Mouse (Mus musculus): ENCODE results near the gene Tnfsf12.
A peak's percentile ranks its signal among the peaks of the same experiment; 100 is the strongest.
"Not testable (repeated sequence)": the region's sequence is repeated elsewhere in the genome, so short reads cannot be mapped to it uniquely, and the experiment has no call there.

Gene Tnfsf12

GRCm38 (mm10) chr11:69704613-69705010 lies 9.0 kb upstream of the Tnfsf12 start:
- no peak for DNase-seq (ENCODE audit: low spot score)

DNA sequence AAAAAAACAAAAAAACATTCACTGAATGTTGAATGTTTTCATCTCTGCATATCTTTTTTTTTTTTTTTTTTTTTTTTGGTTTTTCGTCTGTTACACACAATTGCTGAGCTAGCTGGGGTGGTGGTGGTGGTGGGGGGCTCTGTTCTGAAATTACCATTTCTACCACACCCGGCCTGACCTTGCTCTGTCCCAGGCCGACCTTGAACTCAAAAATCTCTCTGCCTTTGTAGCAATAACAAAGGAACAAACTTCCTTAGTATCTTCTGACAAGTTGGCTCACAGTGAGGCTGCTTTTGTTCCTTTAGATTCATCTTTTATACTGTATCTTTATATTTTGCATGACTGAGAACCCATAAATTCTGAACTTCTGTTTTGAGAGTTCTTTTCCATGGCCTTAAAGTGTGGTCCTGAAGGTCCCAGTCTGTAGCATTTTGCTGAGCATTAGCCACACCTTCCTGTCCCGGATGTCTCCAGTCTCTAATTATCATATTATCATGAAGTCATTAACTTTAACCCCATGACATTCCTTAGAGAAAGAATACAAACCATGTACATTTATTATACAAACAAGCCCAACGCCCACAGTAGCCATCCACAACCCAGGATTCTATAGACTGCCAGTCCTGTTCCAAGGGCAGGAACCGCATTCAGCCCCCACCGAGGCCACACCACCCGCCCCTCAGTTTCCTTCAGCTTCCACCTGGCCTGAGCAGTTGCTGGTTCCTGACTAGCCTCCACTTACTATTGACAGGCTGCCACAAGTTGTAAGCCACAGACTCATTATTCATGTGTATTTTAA lies 8.4 kb upstream of the Tnfsf12 start:
- no peak for DNase-seq (ENCODE audit: low spot score)

- not testable (repeated sequence) for DNase-seq (ENCODE audit: low spot score)
Measured at GRCm38 (mm10) chr11:69703381-69703780, 7.7 kb upstream of the Tnfsf12 start.

DNA sequence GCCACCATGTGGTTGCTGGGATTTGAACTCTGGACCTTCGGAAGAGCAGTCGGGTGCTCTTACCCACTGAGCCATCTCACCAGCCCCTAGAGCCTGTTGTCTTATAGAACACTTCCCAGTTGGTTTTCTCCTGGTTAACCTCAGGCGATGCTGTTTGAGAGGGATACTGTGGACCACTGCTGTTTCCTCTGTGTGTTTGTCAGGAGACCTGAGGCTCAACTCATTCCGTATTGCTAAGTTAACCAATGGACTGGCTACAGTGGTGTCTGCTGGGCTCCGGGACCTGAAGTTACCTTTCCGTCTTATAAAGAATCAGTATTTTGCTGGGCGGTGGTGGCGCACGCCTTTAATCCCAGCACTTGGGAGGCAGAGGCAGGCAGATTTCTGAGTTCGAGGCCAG lies 7.2 kb upstream of the Tnfsf12 start:
- not testable (repeated sequence) for DNase-seq (ENCODE audit: low spot score)

DNA sequence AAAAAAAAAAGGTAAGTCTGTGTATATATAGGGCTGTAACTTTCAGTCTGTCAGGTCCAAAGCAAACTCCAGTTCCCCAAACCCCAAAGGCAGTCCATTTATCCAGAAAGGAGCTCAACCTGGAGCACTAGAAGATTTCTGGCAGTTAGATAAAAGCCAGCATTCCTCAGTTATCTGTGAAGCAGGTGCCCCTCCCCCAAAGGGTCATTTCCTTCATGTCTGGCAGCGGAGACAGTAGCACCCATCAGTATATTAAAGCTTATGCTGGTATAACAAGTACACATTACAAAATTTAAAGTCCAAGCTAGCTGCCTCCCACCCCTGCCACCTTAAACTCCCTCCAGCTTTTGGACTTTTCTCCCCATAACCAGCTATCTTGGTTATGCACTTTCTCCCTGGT lies 3.9 kb upstream of the Tnfsf12 start:
- DNase-seq (ENCODE audit: low spot score), result no peak

DNA sequence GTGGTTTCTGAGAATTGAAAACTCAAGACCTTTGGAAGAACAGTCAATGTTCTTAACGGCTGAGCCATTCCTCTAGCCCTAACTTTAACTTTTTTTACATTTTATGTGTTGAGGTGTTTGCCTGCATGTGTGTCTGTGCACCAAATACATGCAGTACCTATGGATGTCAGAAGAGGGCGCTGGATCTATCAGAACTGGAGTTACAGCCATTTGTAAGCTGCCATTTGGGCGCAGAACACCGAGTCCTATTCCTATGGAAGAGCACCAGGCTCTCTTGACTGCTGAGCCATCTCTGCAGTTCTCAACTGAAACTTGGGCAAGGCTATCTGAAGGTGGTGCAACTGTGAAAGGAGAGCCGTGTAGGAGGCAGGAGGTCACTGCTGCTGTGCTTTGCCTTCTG lies 2.9 kb upstream of the Tnfsf12 start:
- no peak for DNase-seq (ENCODE audit: low spot score)

DNA sequence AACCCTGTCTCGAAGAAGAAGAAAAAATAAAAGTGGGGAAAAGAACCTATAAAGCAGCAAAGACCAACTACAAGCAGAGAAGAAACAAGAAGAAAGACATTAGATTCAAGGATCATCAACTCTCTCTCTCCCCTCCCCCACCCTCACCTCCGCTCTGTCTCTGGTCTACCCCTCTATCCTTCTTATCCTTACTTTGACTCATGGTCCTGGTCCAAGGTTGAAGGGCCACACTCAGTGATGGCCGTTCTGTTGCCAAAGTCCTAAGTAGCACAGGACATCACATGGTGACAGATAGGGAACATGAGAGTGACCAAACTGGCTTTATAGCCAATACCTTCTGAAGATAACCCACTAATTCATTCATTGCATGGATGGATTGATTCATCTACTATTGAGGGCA lies 1.7 kb upstream of the Tnfsf12 start:
- no peak for DNase-seq (ENCODE audit: low spot score)

GRCm38 (mm10) chr11:69695046-69695360 lies 646 bp downstream of the Tnfsf12 start:
- DNase-seq (ENCODE audit: low spot score), result no peak

GRCm38 (mm10) chr11:69693421-69693965 lies 2.2 kb downstream of the Tnfsf12 start:
- DNase-seq (ENCODE audit: low spot score), result no peak

DNA sequence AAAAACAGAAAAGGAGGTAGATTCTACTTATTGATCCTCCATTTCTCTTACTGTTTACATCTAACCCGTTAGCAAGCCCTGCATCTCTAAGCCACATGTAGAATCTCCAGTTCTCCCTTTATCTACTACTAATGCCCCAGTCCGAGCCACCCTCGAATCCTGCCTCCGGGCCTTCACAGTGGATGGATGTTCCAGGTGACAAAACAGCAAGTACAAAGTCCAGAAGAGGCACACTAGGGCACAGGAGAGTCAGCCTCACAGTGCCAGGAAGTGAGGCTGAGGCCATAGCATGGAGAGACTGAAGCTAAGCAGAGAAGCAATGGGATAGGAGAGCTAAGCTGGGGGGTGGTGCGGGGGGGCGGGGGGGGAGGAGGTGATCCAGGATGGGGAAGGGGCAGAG lies 2.8 kb downstream of the Tnfsf12 start:
- no peak for DNase-seq (ENCODE audit: low spot score)

DNA sequence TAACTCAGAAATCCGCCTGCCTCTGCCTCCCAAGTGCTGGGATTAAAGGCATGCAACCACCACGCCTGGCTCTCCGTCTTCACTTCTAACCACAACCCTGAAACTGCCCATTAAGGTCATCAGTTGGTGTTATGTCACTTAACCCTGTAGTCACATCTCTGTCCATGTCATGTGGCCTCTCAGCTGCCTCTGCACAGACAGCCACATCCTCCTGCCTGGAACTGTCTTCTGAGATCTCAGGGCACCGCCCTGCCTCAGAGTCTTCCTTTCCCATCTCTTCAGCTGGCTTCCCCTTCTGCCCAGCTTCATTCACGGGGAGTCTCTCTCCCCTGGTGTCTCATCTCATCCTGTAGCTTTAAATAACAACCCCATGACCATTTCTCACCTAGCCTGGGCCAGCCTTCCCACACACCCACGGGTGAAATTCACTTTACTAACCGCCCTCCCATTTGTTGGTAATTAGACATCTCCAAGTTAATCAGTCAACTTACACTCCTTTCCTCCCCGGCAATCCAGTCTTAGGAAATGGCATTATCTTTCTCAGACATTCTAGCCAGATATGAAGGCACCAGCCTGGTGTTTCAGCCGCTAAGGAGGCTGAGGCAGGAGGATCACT lies 3.3 kb downstream of the Tnfsf12 start:
- DNase-seq (ENCODE audit: low spot score), result no peak

DNA sequence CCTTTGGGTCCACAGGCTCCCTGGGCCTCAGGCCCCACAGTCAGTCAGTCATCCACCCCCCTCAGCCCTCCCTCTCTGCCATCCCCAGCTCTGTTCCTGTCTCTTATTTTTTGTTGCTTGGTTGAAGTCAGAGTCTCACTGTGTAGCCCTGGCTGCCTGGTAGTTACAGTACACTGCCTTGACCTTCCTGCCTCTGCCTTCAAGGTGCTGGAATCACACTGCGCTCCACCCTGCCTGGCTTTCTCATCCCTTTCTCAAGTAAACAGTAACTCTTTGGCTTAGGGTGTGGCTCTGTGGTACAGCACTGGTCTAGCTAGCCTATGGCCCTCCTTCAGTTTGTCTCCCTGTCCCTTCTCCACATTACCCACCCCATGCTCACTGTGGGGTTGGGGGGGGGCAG lies 5.8 kb downstream of the Tnfsf12 start:
- DNase-seq (ENCODE audit: low spot score), result no peak

- DNase-seq (ENCODE audit: low spot score), result no peak
Measured at GRCm38 (mm10) chr11:69687061-69687460, 8.6 kb downstream of the Tnfsf12 start.

- no peak for DNase-seq (ENCODE audit: low spot score)
Measured at GRCm38 (mm10) chr11:69686377-69686776, 9.3 kb downstream of the Tnfsf12 start.

DNA sequence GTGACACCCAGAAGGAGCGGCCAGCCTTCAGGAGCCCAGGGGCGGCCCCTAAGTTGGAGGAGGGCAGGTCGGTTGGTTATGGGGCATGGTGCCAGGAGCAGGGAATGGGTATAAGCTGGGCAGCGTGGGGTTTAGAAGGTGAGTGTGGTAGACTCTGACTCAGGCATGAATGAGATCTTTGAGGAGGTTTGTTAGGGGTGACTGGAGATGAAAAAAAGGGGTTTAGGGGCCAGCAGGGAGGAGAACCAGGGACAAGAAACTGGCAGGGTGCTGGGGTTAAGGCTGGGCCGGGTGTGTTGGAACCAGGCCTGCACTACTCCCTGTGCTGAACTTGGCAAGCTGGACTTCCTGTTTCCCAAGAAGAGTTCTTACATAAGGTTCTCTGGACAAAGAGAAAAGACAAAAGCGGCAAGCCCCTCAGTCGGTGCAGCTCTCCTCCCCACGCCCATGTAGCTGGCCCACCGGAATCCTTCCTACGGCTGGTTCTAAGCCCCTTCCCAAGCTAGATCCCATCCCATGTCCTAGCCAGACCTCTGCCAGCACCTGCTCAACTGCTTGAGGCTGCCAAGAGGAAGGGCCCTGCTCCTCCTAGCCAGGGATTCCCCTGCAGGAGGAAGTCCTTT lies 10.0 kb downstream of the Tnfsf12 start, which contains the start of gene Tnfsf13:
Gene Tnfsf13 (minus strand): TSS at position 259 of the 623 bp plus-strand sequence.
- DNase-seq (ENCODE audit: low spot score), result no peak

GRCm38 (mm10) chr11:69684936-69685335 lies 10.7 kb downstream of the Tnfsf12 start:
- DNase-seq (ENCODE audit: low spot score), result no peak

GRCm38 (mm10) chr11:69684128-69684745 lies 11.4 kb downstream of the Tnfsf12 start:
- DNase-seq (ENCODE audit: low spot score), result no peak

DNA sequence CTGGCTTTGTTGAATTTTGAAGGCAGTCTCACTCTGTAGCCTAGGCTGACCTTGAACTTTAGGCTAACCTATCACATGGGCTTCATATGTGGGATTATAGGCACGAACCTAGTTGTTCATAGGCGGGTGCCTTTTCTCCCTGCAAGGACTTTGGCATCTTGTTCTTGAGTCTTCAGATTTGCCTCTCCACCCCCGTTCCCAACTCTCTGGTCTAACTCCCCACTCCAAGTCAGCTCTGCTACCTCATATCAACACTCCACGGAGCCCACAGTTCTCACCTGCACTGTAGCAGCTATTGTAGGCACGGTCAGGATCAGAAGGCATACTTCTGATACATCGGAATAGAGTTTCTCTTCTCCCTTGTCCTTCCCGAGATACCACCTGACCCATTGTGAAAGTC lies 12.1 kb downstream of the Tnfsf12 start:
- DNase-seq (ENCODE audit: low spot score), result no peak

DNA sequence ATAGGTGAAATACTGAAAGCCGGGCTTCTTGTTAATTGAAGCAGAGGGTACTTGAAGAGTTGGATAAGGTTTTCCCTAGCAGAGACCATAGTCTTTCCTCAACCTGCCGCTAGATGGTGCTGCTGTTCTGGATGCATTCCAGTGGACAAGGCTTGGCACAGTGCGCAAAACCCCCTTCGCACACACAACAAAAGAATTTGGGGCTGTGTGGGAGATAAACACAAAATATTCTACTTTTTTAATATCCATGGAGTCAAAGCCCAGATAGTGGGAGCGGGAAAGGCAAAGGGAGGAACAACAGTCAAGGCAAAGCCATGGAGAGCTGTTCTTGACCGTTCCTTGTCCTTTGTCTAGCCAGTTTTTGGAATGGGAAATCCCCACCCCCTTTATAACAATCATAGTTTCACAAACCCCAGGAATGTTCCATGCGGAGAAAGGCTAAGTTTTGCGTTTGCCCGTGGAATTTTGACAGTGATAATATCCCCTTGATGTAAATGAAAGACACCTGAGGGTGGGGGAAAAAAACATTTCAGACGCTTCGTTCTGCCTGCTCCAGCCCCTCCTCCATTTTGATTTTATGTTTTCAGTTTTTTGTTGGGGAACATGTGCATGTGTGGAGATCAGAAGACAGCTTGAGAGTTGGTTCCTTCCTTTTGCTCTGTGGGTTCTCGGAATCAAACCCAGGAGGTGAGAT lies 12.7 kb downstream of the Tnfsf12 start:
- DNase-seq (ENCODE audit: low spot score), result peak; percentile 98

DNA sequence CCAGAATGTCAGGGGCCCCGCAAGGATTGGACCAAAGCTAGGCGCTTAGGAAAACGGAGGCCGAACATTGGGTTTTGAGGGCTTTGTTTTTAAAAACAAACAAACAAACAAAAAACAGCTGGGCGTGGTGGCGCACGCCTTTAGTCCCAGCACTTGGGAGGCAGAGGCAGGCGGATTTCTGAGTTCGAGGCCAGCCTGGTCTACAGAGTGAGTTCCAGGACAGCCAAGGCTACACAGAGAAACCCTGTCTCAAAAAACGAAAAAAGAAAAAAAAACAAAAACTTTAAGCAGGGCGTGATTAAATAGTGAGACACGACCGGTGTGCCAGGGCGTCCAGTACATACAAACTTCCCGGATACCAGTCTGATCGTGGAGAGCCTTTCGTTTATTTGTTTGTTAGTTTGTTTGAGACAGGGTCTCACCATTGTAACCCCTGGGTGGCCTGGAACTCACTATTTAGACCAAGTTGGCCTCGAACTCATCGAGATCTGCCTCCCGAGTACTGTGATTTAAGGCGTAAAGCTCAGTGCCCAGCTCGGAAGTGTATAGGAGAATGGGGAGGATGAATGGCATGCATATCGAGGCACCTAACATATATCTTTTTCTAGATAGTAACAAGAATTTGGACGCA lies 13.3 kb downstream of the Tnfsf12 start:
- no peak for DNase-seq (ENCODE audit: low spot score)
